Mouse (Mus musculus) liver, embryonic 14.5 days (tissue): Measurements from ENCODE around the gene Prpsap2. TPM values are rescaled to one million over a fixed set of nuclear protein-coding genes. Genes with fewer than 3 reads are reported as not detected.

Source experiments
- ATAC-seq: fragments of 200-750 bp; cut with Nextera tagmentation; 2 replicates; pipeline ENCODE4 v1.8.0; 2017; ENCODE audit warnings: moderate number of reproducible peaks, mild to moderate bottlenecking, moderate library complexity; ENCODE audit not compliant: insufficient read depth
- DNase-seq, 3 experiments: peaks; one replicate each; pipeline ENCODE4 v3.0.0-alpha.2; 2012 to 2013; ENCODE audit warnings: low read depth in 3 of 3, low spot score in 3 of 3
- H3K27ac ChIP-seq: fragments of 300-500 bp; sonication (generic); 2 replicates; pipeline ENCODE4 v1.5.1; 2014; ENCODE audit warnings: moderate library complexity, mild to moderate bottlenecking, control low read depth, inconsistent platforms
- H3K27me3 ChIP-seq: fragments of 300-500 bp; sonication (generic); 2 replicates; pipeline ENCODE4 v1.6.1; 2014; ENCODE audit warnings: mild to moderate bottlenecking, low read length, moderate library complexity; ENCODE audit not compliant: control insufficient read depth, insufficient read depth
- H3K36me3 ChIP-seq: fragments of 300-500 bp; sonication (generic); replicated peaks from 2 replicates; pipeline ENCODE4 v1.6.1; 2014; ENCODE audit warnings: low read depth; ENCODE audit not compliant: control insufficient read depth, insufficient read depth
- H3K4me1 ChIP-seq, 2 experiments: fragments of 200-500 bp in 1 of 2; fragments of 300-500 bp in 1 of 2; sonication (generic) in 1 of 2; replicated peaks; 2 replicates each; pipeline ENCODE4 v1.6.1; 2012 to 2014; ENCODE audit warnings: antibody characterized with exemption in 1 of 2, inconsistent platforms in 1 of 2, low read length in 1 of 2; ENCODE audit not compliant: control insufficient read depth in 2 of 2, insufficient read depth in 2 of 2
- H3K4me2 ChIP-seq: fragments of 300-500 bp; sonication (generic); 2 replicates; pipeline ENCODE4 v1.6.1; 2014; ENCODE audit warnings: low read depth, mild to moderate bottlenecking, control low read depth, moderate library complexity
- H3K4me3 ChIP-seq, 2 experiments: fragments of 200-500 bp in 1 of 2; fragments of 300-500 bp in 1 of 2; sonication (generic) in 1 of 2; 2 replicates each; pipeline ENCODE4 v1.5.1; 2012 to 2014; ENCODE audit warnings: low read depth in 2 of 2, low read length in 2 of 2, mild to moderate bottlenecking in 2 of 2, control low read depth in 1 of 2, inconsistent platforms in 1 of 2, moderate library complexity in 1 of 2; ENCODE audit not compliant: insufficient read depth in 1 of 2
- H3K9ac ChIP-seq: fragments of 300-500 bp; sonication (generic); replicated peaks from 2 replicates; pipeline ENCODE4 v1.6.1; 2014; ENCODE audit warnings: mild to moderate bottlenecking, control low read depth, moderate library complexity
- H3K9me3 ChIP-seq: fragments of 300-500 bp; sonication (generic); 2 replicates; pipeline ENCODE4 v1.6.1; 2016; ENCODE audit warnings: low read length, mixed read lengths; ENCODE audit not compliant: control insufficient read depth
- CTCF ChIP-seq: IDR thresholded peaks from 2 replicates; pipeline ENCODE4 v1.5.1; 2016; ENCODE audit warnings: antibody characterized with exemption, low read depth, control low read depth
- EP300 ChIP-seq: IDR thresholded peaks from 2 replicates; pipeline ENCODE4 v1.6.1; 2016; ENCODE audit warnings: antibody characterized with exemption, low read depth
- WGBS: fragments of 180-500 bp; shearing (Covaris S2); extraction: QIAGEN DNeasy Blood & Tissue Kit; methylation state at CpG from one replicate; pipeline ENCODE4 v1.1.7; 2014; ENCODE audit not compliant: insufficient replicate concordance; 5-methylcytosine and 5-hydroxymethylcytosine counted together
- polyA plus RNA-seq, 2 experiments: library from polyadenylated mRNA; depleted of rRNA in 1 of 2; stranded (reverse) in 1 of 2; unstranded in 1 of 2; fragments of >200 nt; fragmentation: Nextera tagmentation in 1 of 2; extraction: Ambion mirVana in 1 of 2; gene quantifications; 2 replicates each; pipeline versions ENCODE4 v1.2.1 to v1.2.3; 2012 to 2014

Prpsap2 gene
- polyA plus RNA-seq, 2 experiments = 6.1 to 6.9 TPM

GRCm38 (mm10) chr11:61699933-61700332 is 62.0 kb downstream of the Prpsap2 start:
- no peak for DNase-seq
- peaks cover 24% of the 10 kb centered on the region for H3K36me3 ChIP-seq
- no peaks in the 10 kb centered on the region for H3K9me3 ChIP-seq
- no peak overlapping the region for H3K27ac ChIP-seq
- H3K4me2 ChIP-seq = no peak overlapping the region
- no peaks in the 10 kb centered on the region for H3K4me1 ChIP-seq
- no peak overlapping the region for H3K4me3 ChIP-seq
- ATAC-seq = no peak
- 82% methylated on average over 4 of the region's 4 CpGs for WGBS
- TF ChIP-seq EP300 (no peak), CTCF (no peak)
- H3K27me3 ChIP-seq = no peaks in the 10 kb centered on the region
- H3K9ac ChIP-seq = no peak overlapping the region

- Histone ChIP-seq H3K27me3 (no peaks in the 10 kb centered on the region), H3K4me2 (no peak overlapping the region), H3K27ac (no peak overlapping the region), H3K4me1 (no peaks in the 10 kb centered on the region), H3K9me3 (no peaks in the 10 kb centered on the region), H3K36me3 (peaks cover 24% of the 10 kb centered on the region), H3K9ac (no peak overlapping the region), H3K4me3 (no peak overlapping the region)
- TF ChIP-seq EP300 = no peak
- no peak for TF ChIP-seq CTCF
- no peak for ATAC-seq
- no peak for DNase-seq
- 82% methylated on average over 5 of the region's 5 CpGs for WGBS
These were observed 62.4 kb downstream of the Prpsap2 start for GRCm38 (mm10) chr11:61699460-61699859.

- no peak for TF ChIP-seq EP300
- no peak for TF ChIP-seq CTCF
- no peak overlapping the region for H3K27ac ChIP-seq
- no peak overlapping the region for H3K4me2 ChIP-seq
- no peaks in the 10 kb centered on the region for H3K4me1 ChIP-seq
- no peak for DNase-seq
- H3K9me3 ChIP-seq = no peaks in the 10 kb centered on the region
- H3K4me3 ChIP-seq = no peak overlapping the region
- no peak for ATAC-seq
- no peaks in the 10 kb centered on the region for H3K27me3 ChIP-seq
- peaks cover 24% of the 10 kb centered on the region for H3K36me3 ChIP-seq
- no peak overlapping the region for H3K9ac ChIP-seq
These were observed 63.0 kb downstream of the Prpsap2 start for GRCm38 (mm10) chr11:61698852-61699251.

GRCm38 (mm10) chr11:61692996-61693395 is 68.9 kb downstream of the Prpsap2 start:
- peaks cover 9% of the 10 kb centered on the region; the same call in 1 of the 2 replicates for H3K36me3 ChIP-seq
- H3K27me3 ChIP-seq = no peaks in the 10 kb centered on the region
- TF ChIP-seq EP300 = no peak
- no peak for TF ChIP-seq CTCF
- ATAC-seq (no peak), DNase-seq (no peak)
- H3K4me3 ChIP-seq = no peak overlapping the region
- H3K4me2 ChIP-seq = no peak overlapping the region
- no peak overlapping the region for H3K9ac ChIP-seq
- WGBS = 85% methylated on average over 5 of the region's 5 CpGs
- no peak overlapping the region for H3K27ac ChIP-seq
- H3K4me1 ChIP-seq = peaks cover 3% of the 10 kb centered on the region in 2 experiments; a peak in 3 of 4 replicates
- no peaks in the 10 kb centered on the region for H3K9me3 ChIP-seq

- Histone ChIP-seq H3K4me1 (peaks cover 21 to 33% of the 10 kb centered on the region in 2 experiments), H3K9me3 (no peaks in the 10 kb centered on the region), H3K27me3 (peaks cover 3% of the 10 kb centered on the region; the same call in 1 of the 2 replicates), H3K27ac (no peak overlapping the region), H3K4me3 (peak overlapping the region in 1 of 2 experiments; percentile 87; a peak in 2 of 4 replicates), H3K36me3 (no peaks in the 10 kb centered on the region), H3K9ac (peak overlapping the region; percentile 31; the same call in 1 of the 2 replicates), H3K4me2 (peak overlapping the region; percentile 90)
- 26% methylated on average over 2 of the region's 2 CpGs for WGBS
- DNase-seq (no peak), ATAC-seq (no peak)
- TF ChIP-seq CTCF (no peak), EP300 (no peak)
These were observed 74.3 kb downstream of the Prpsap2 start for GRCm38 (mm10) chr11:61687595-61687994.
